ENCODE assay signal across 12 mouse cellular contexts in genomic region chr11:94407803-94408321, GRCm38 (mm10). TPM values are rescaled to one million over a fixed set of nuclear protein-coding genes. Genes with fewer than 3 reads are reported as not detected.
DNase-seq lines count a peak whose midpoint lies in the region; ATAC-seq and TF ChIP-seq lines count a peak whose summit lies in the region.
"Had no signal": no experiment of that assay in that cellular context is flagged by ENCODE, and none has a peak within 500 bp of the region (broad histone marks: within the 10 kb centered on the region; RNA-seq: fewer than 3 reads in every experiment).

No protein-coding gene starts in this region.

- peaks cover 12% of the 10 kb centered on the region for H3K4me1 ChIP-seq in hindbrain, embryonic 11.5 days (replicated peaks; ENCODE audit: control insufficient read depth, insufficient read depth, low read length)
- peaks cover 24% of the 10 kb centered on the region for H3K4me1 ChIP-seq in midbrain, embryonic 16.5 days (ENCODE audit: control insufficient read depth, insufficient read depth, low read length)

- TF ChIP-seq POLR2A in brain, embryonic 14.5 days (IDR thresholded peaks at IDR 0.05; ENCODE audit: borderline replicate concordance, extremely low read depth, insufficient read depth, insufficient read length, poor library complexity, severe bottlenecking), result no peak

- peak; percentile 85 for ATAC-seq in hindbrain, embryonic 11.5 days (ENCODE audit: low FRiP score)
- peak; percentile 44 for ATAC-seq in midbrain, embryonic 16.5 days
- no peak for ATAC-seq in monocyte, adult 5-6 weeks (replicated peaks; ENCODE audit: insufficient number of reproducible peaks, low FRiP score, low TSS enrichment, poor library complexity, severe bottlenecking)

- no peak overlapping the region for H3K9ac ChIP-seq in hindbrain, embryonic 11.5 days (ENCODE audit: low read depth, low read length)
- H3K9ac ChIP-seq in midbrain, embryonic 16.5 days (ENCODE audit: low read depth, low read length), result peak overlapping the region; percentile 40; the same call in 1 of the 2 replicates
- H3K9ac ChIP-seq: lung, embryonic 15.5 days had no signal

- H3K27me3 ChIP-seq in hindbrain, embryonic 11.5 days (ENCODE audit: control insufficient read depth, insufficient read depth, low read length), result no peaks in the 10 kb centered on the region
- H3K27me3 ChIP-seq in midbrain, embryonic 16.5 days (ENCODE audit: control insufficient read depth, insufficient read depth, low read depth, low read length), result no peaks in the 10 kb centered on the region
- H3K27me3 ChIP-seq: lung, embryonic 15.5 days had no signal

- 49% methylated on average over 11 of the region's 11 CpGs for WGBS in hindbrain, embryonic 11.5 days
- 10% methylated on average over 11 of the region's 11 CpGs for WGBS in midbrain, embryonic 16.5 days

- H3K4me2 ChIP-seq in hindbrain, embryonic 11.5 days (replicated peaks; ENCODE audit: low read depth, low read length), result no peak overlapping the region
- H3K4me2 ChIP-seq in midbrain, embryonic 16.5 days (ENCODE audit: low read length), result no peak overlapping the region
- H3K4me2 ChIP-seq: lung, embryonic 15.5 days had no signal

- H3K27ac ChIP-seq in hindbrain, embryonic 11.5 days (ENCODE audit: low read depth, low read length), result peak overlapping the region; percentile 73
- H3K27ac ChIP-seq in midbrain, embryonic 16.5 days (ENCODE audit: low read length), result peak overlapping the region; percentile 85
- H3K27ac ChIP-seq: heart, adult 2 months; lung, embryonic 15.5 days had no signal

- H3K36me3 ChIP-seq in hindbrain, embryonic 11.5 days (ENCODE audit: control insufficient read depth, insufficient read depth, low read length), result no peaks in the 10 kb centered on the region
- peaks cover 10% of the 10 kb centered on the region; the same call in 1 of the 2 replicates for H3K36me3 ChIP-seq in midbrain, embryonic 16.5 days (ENCODE audit: control insufficient read depth, insufficient read depth, low read length)

- no peaks in the 10 kb centered on the region for H3K9me3 ChIP-seq in hindbrain, embryonic 11.5 days (ENCODE audit: control insufficient read depth, low read length)
- H3K9me3 ChIP-seq in midbrain, embryonic 16.5 days (replicated peaks; ENCODE audit: control insufficient read depth, low read length, poor library complexity, severe bottlenecking), result no peaks in the 10 kb centered on the region
- H3K9me3 ChIP-seq: lung, embryonic 15.5 days had no signal

- H3K4me3 ChIP-seq in hindbrain, embryonic 11.5 days (ENCODE audit: low read depth, low read length), result no peak overlapping the region
- H3K4me3 ChIP-seq in midbrain, embryonic 16.5 days (ENCODE audit: low read depth, low read length), result no peak overlapping the region
- H3K4me3 ChIP-seq: heart, adult 2 months; lung, embryonic 15.5 days had no signal

- peak; percentile 35 for DNase-seq in layer of hippocampus, adult 11-12 months (ENCODE audit: low spot score)
- no peak for DNase-seq in layer of hippocampus, adult 9-10 months (ENCODE audit: low spot score)
- DNase-seq in brain, embryonic 14.5 days (ENCODE audit: low read depth), result peak; percentile 91
- DNase-seq in hindbrain, embryonic 11.5 days (ENCODE audit: low spot score), result peak; percentile 78
- DNase-seq in spleen, adult 12 weeks (ENCODE audit: low spot score), result no peak
- DNase-seq in frontal cortex, postnatal 36 days (ENCODE audit: low spot score in 2 of 2), result no peak
- DNase-seq: adrenal gland, adult 2 months; heart, adult 2 months; right cerebral cortex, adult 18-20 months had no signal

- no peak for TF ChIP-seq CTCF in brain, embryonic 14.5 days (IDR thresholded peaks at IDR 0.05; ENCODE audit: borderline replicate concordance, extremely low read depth, insufficient read depth, insufficient read length)

RNA-seq across cellular contexts. Expression of gene Abcc3, which starts 15.1 kb away (rescaled TPM):
- 0.53 and 0.55 TPM in 2 replicates for polyA plus RNA-seq in brain, embryonic 14.5 days (2012; rRNA removed)
- 0.57 and 0.94 TPM in 2 replicates for polyA plus RNA-seq in hindbrain, embryonic 11.5 days (2014; fragmentation: Nextera tagmentation; extraction: Ambion mirVana)
- polyA plus RNA-seq in midbrain, embryonic 16.5 days (2015; fragmentation: Nextera tagmentation; extraction: Ambion mirVana), result 0.57 and 0.92 TPM in 2 replicates
- 0.39 to 1.8 TPM (median 0.64 TPM) in 3 replicates for total RNA-seq in monocyte, adult 5-6 weeks (2017)

Comparison
In these comparisons a context has a peak if more than half of its experiments do, and no peak if none do; other contexts are left out.
1. DNase-seq: peak in layer of hippocampus, adult 11-12 months (single experiment), brain, embryonic 14.5 days (single experiment) and hindbrain, embryonic 11.5 days (single experiment); none in layer of hippocampus, adult 9-10 months (single experiment), spleen, adult 12 weeks (single experiment) and frontal cortex, postnatal 36 days (0 of 2).